Comparison of ENCODE assay signal across 10 mouse cellular contexts in the genomic region with DNA sequence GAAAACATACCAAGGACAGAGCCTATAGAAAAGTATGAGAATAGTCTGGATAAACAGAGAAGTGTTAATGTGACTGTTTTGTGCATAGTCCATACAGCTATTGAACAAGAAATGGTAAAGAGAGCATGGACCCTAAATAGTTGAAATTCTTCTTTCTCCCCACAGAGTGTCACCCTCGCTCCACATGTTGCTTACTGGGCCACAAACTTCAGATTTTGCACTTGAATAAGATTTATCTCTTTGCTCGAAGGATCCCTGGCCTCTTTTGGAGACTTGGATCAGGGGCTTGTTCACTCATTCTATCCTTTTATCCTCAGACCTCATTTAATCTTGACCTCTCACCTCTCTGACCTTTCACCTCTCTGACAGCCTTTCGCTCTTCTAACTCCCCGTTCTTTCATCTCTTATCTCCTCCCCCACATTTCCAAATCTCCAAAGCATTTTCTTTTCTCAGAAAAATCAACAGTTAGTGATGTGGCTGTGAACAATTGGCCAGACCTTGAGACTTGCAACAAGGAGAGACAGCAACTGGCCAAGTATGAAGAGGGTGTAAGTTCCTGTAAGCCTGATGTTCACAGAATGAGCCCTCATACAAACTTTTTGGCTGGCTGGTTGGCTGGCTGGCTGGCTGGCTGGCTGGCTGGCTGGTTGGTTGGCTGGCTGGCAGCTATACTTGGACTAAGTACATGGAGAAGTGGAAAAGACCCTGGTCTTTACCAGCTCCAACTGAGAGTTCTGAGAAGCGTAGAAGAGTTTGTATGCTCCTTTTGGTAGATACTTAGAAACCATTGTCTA.
A peak's percentile ranks its signal among the peaks of the same experiment; 100 is the strongest.
DNase-seq lines count a peak whose midpoint lies in the region; ATAC-seq and TF ChIP-seq lines count a peak whose summit lies in the region.
"Had no signal": no experiment of that assay in that cellular context is flagged by ENCODE, and none has a peak within 500 bp of the region (broad histone marks: within the 10 kb centered on the region; RNA-seq: fewer than 3 reads in every experiment).

No protein-coding gene starts in this region.

- no peaks in the 10 kb centered on the region for H3K4me1 ChIP-seq in midbrain, embryonic 14.5 days (ENCODE audit: control insufficient read depth, insufficient read depth, low read length)
- H3K4me1 ChIP-seq in midbrain, embryonic 13.5 days (replicated peaks), result no peaks in the 10 kb centered on the region
- no peaks in the 10 kb centered on the region for H3K4me1 ChIP-seq in hindbrain, postnatal 0 days (ENCODE audit: insufficient read depth, low read length)
- H3K4me1 ChIP-seq: embryonic facial prominence, embryonic 12.5 days; limb, embryonic 12.5 days had no signal

- ATAC-seq in midbrain, embryonic 14.5 days (ENCODE audit: low FRiP score, low TSS enrichment), result no peak
- no peak for ATAC-seq in midbrain, embryonic 13.5 days
- 0 out of 2 replicates have a peak, but pooled peaks have one; percentile 56 for ATAC-seq in hindbrain, postnatal 0 days
- no peak for ATAC-seq in erythroblast, adult 5-6 weeks (replicated peaks; ENCODE audit: low FRiP score, poor library complexity, severe bottlenecking)

- DNase-seq in adrenal gland, adult (ENCODE audit: inconsistent age in 2 of 2, low spot score in 1 of 2), result peak; percentile 9 to 75
- no peak for DNase-seq in adrenal gland, postnatal 4 days (ENCODE audit: low spot score in 2 of 2)
- DNase-seq in midbrain, embryonic 14.5 days, result peak; percentile 72
- peak; percentile 66 for DNase-seq in embryo, embryonic 10.5 days (ENCODE audit: low spot score)
- DNase-seq in hindbrain, postnatal 0 days (ENCODE audit: low spot score), result peak; percentile 77
- DNase-seq in retina, embryonic 14.5 days (ENCODE audit: low spot score), result peak; percentile 43

- no peaks in the 10 kb centered on the region for H3K9me3 ChIP-seq in midbrain, embryonic 14.5 days (ENCODE audit: control insufficient read depth, low read length)
- H3K9me3 ChIP-seq in midbrain, embryonic 13.5 days, result no peaks in the 10 kb centered on the region
- no peaks in the 10 kb centered on the region for H3K9me3 ChIP-seq in hindbrain, postnatal 0 days (ENCODE audit: low read length)
- H3K9me3 ChIP-seq: embryonic facial prominence, embryonic 12.5 days; limb, embryonic 12.5 days had no signal

- H3K36me3 ChIP-seq in midbrain, embryonic 14.5 days (ENCODE audit: control insufficient read depth, insufficient read depth, low read length), result no peaks in the 10 kb centered on the region
- H3K36me3 ChIP-seq in midbrain, embryonic 13.5 days, result no peaks in the 10 kb centered on the region
- H3K36me3 ChIP-seq in hindbrain, postnatal 0 days (ENCODE audit: insufficient read depth, low read length), result no peaks in the 10 kb centered on the region
- H3K36me3 ChIP-seq: embryonic facial prominence, embryonic 12.5 days; limb, embryonic 12.5 days had no signal

- H3K4me2 ChIP-seq in midbrain, embryonic 14.5 days (ENCODE audit: low read length), result no peak overlapping the region
- no peak overlapping the region for H3K4me2 ChIP-seq in midbrain, embryonic 13.5 days (replicated peaks)
- H3K4me2 ChIP-seq in hindbrain, postnatal 0 days (ENCODE audit: low read depth, low read length), result no peak overlapping the region
- H3K4me2 ChIP-seq: embryonic facial prominence, embryonic 12.5 days; limb, embryonic 12.5 days had no signal

- WGBS in midbrain, embryonic 14.5 days, result 30% methylated on average over 5 of the region's 5 CpGs
- WGBS in midbrain, embryonic 13.5 days, result 28% methylated on average over 5 of the region's 5 CpGs
- WGBS in hindbrain, postnatal 0 days, result 34% methylated on average over 5 of the region's 5 CpGs

- peak; percentile 80 for TF ChIP-seq CTCF in hindbrain, postnatal 0 days (IDR thresholded peaks at IDR 0.05; ENCODE audit: low read depth)

- no peaks in the 10 kb centered on the region for H3K27me3 ChIP-seq in midbrain, embryonic 14.5 days (ENCODE audit: control insufficient read depth, insufficient read depth, low read length)
- H3K27me3 ChIP-seq in midbrain, embryonic 13.5 days, result no peaks in the 10 kb centered on the region
- no peaks in the 10 kb centered on the region for H3K27me3 ChIP-seq in hindbrain, postnatal 0 days (ENCODE audit: insufficient read depth, low read length)
- H3K27me3 ChIP-seq: embryonic facial prominence, embryonic 12.5 days; limb, embryonic 12.5 days had no signal

- no peak overlapping the region for H3K4me3 ChIP-seq in midbrain, embryonic 14.5 days (replicated peaks; ENCODE audit: low read depth, low read length)
- H3K4me3 ChIP-seq in midbrain, embryonic 13.5 days (replicated peaks), result no peak overlapping the region
- H3K4me3 ChIP-seq in hindbrain, postnatal 0 days (ENCODE audit: low read length), result no peak overlapping the region
- H3K4me3 ChIP-seq: embryonic facial prominence, embryonic 12.5 days; limb, embryonic 12.5 days had no signal

- no peak overlapping the region for H3K27ac ChIP-seq in midbrain, embryonic 14.5 days (replicated peaks; ENCODE audit: low read depth, low read length)
- H3K27ac ChIP-seq in midbrain, embryonic 13.5 days, result no peak overlapping the region
- H3K27ac ChIP-seq in hindbrain, postnatal 0 days, result no peak overlapping the region
- H3K27ac ChIP-seq: embryonic facial prominence, embryonic 12.5 days; limb, embryonic 12.5 days had no signal

- H3K9ac ChIP-seq in midbrain, embryonic 14.5 days (replicated peaks; ENCODE audit: low read length), result no peak overlapping the region
- H3K9ac ChIP-seq in midbrain, embryonic 13.5 days (replicated peaks), result no peak overlapping the region
- H3K9ac ChIP-seq in hindbrain, postnatal 0 days (replicated peaks; ENCODE audit: low read length), result no peak overlapping the region
- H3K9ac ChIP-seq: embryonic facial prominence, embryonic 12.5 days; limb, embryonic 12.5 days had no signal

Comparison
In these comparisons a context has a peak if more than half of its experiments do, and no peak if none do; other contexts are left out.
1. DNase-seq: peak in adrenal gland, adult (2 of 2), midbrain, embryonic 14.5 days (single experiment), embryo, embryonic 10.5 days (single experiment), hindbrain, postnatal 0 days (single experiment) and retina, embryonic 14.5 days (single experiment); none in adrenal gland, postnatal 4 days (0 of 2).